In genomic region chr19:32202131-32203114, GRCm38 (mm10) we compare ENCODE assay signal across 11 mouse cellular contexts.
A peak's percentile ranks its signal among the peaks of the same experiment; 100 is the strongest.
DNase-seq lines count a peak whose midpoint lies in the region; ATAC-seq and TF ChIP-seq lines count a peak whose summit lies in the region.
"Had no signal": no experiment of that assay in that cellular context is flagged by ENCODE, and none has a peak within 500 bp of the region (broad histone marks: within the 10 kb centered on the region; RNA-seq: fewer than 3 reads in every experiment).

No protein-coding gene starts in this region.

- no peak overlapping the region for H3K4me2 ChIP-seq in liver, embryonic 15.5 days
- no peak overlapping the region for H3K4me2 ChIP-seq in stomach, embryonic 16.5 days (ENCODE audit: low read depth, low read length)
- H3K4me2 ChIP-seq in hindbrain, postnatal 0 days (ENCODE audit: low read depth, low read length) = no peak overlapping the region
- H3K4me2 ChIP-seq: hindbrain, embryonic 12.5 days had no signal

- H3K27me3 ChIP-seq in kidney, adult 2 months (replicated peaks; ENCODE audit: control insufficient read depth, insufficient read depth, low read length) = no peaks in the 10 kb centered on the region
- H3K27me3 ChIP-seq in liver, embryonic 15.5 days = no peaks in the 10 kb centered on the region
- H3K27me3 ChIP-seq in stomach, embryonic 16.5 days (ENCODE audit: control insufficient read depth, insufficient read depth, low read length) = no peaks in the 10 kb centered on the region
- H3K27me3 ChIP-seq in hindbrain, postnatal 0 days (ENCODE audit: insufficient read depth, low read length) = no peaks in the 10 kb centered on the region
- H3K27me3 ChIP-seq: hindbrain, embryonic 12.5 days had no signal

- no peak for TF ChIP-seq POLR2A in lung, adult 2 months (IDR thresholded peaks at IDR 0.05; ENCODE audit: borderline replicate concordance, extremely low read depth, low read depth, low read length)
- no peak for TF ChIP-seq POLR2A in kidney, adult 2 months (IDR thresholded peaks at IDR 0.05; ENCODE audit: low read depth, low read length)

- 57% methylated on average over 12 of the region's 12 CpGs for WGBS in lung, adult 2 months
- WGBS in kidney, adult 2 months = 36% methylated on average over 12 of the region's 12 CpGs
- 67% methylated on average over 12 of the region's 12 CpGs for WGBS in liver, embryonic 15.5 days (ENCODE audit: insufficient replicate concordance)
- 64% methylated on average over 12 of the region's 12 CpGs for WGBS in stomach, embryonic 16.5 days
- WGBS in hindbrain, postnatal 0 days = 85% methylated on average over 12 of the region's 12 CpGs

- H3K9me3 ChIP-seq in liver, embryonic 15.5 days (replicated peaks) = no peaks in the 10 kb centered on the region
- H3K9me3 ChIP-seq in stomach, embryonic 16.5 days (replicated peaks; ENCODE audit: control insufficient read depth, low read length) = no peaks in the 10 kb centered on the region
- no peaks in the 10 kb centered on the region for H3K9me3 ChIP-seq in hindbrain, postnatal 0 days (ENCODE audit: low read length)
- H3K9me3 ChIP-seq: forebrain, embryonic 10.5 days; hindbrain, embryonic 12.5 days had no signal

- peak; percentile 66 to 78 for DNase-seq in lung, adult 18-20 months
- DNase-seq in lung, adult 2 months = no peak
- DNase-seq in kidney, adult 2 months = peak; percentile 92
- DNase-seq in urinary bladder, adult 2 months (ENCODE audit: low spot score) = no peak
- DNase-seq in urinary bladder, postnatal 14 days (ENCODE audit: low spot score) = no peak
- no peak for DNase-seq in hindbrain, postnatal 0 days (ENCODE audit: low spot score)
- DNase-seq: embryo, embryonic 11 days had no signal

- peaks cover 18% of the 10 kb centered on the region for H3K4me1 ChIP-seq in lung, adult 2 months (ENCODE audit: control insufficient read depth, insufficient read depth, low read length)
- H3K4me1 ChIP-seq in kidney, adult 2 months (ENCODE audit: control insufficient read depth, insufficient read depth, low read length) = peaks cover 15% of the 10 kb centered on the region; the same call in 1 of the 2 replicates
- peaks cover 47% of the 10 kb centered on the region for H3K4me1 ChIP-seq in liver, embryonic 15.5 days (replicated peaks)
- H3K4me1 ChIP-seq in stomach, embryonic 16.5 days (ENCODE audit: control insufficient read depth, insufficient read depth, low read length) = peaks cover 9% of the 10 kb centered on the region; the same call in 1 of the 2 replicates
- no peaks in the 10 kb centered on the region for H3K4me1 ChIP-seq in hindbrain, postnatal 0 days (ENCODE audit: insufficient read depth, low read length)
- H3K4me1 ChIP-seq: forebrain, embryonic 10.5 days; hindbrain, embryonic 12.5 days had no signal

- no peak for TF ChIP-seq CTCF in lung, adult 2 months (IDR thresholded peaks at IDR 0.05; ENCODE audit: insufficient read depth, low read length)
- TF ChIP-seq CTCF in kidney, adult 2 months (conservative IDR thresholded peaks at IDR 0.05; ENCODE audit: insufficient read depth, insufficient read length, low read depth, low read length) = no peak; the same call in 1 of the 2 replicates
- TF ChIP-seq CTCF in hindbrain, postnatal 0 days (IDR thresholded peaks at IDR 0.05; ENCODE audit: low read depth) = no peak

- no peak overlapping the region for H3K9ac ChIP-seq in liver, embryonic 15.5 days
- H3K9ac ChIP-seq in stomach, embryonic 16.5 days (ENCODE audit: low read length) = no peak overlapping the region
- H3K9ac ChIP-seq in hindbrain, postnatal 0 days (replicated peaks; ENCODE audit: low read length) = no peak overlapping the region
- H3K9ac ChIP-seq: hindbrain, embryonic 12.5 days had no signal

- ATAC-seq in liver, embryonic 15.5 days (ENCODE audit: insufficient read depth) = peak; percentile 43; the same call in 1 of the 2 replicates
- ATAC-seq in stomach, embryonic 16.5 days (ENCODE audit: insufficient read depth, low FRiP score) = no peak
- no peak for ATAC-seq in hindbrain, postnatal 0 days

- peak overlapping the region; percentile 96 for H3K27ac ChIP-seq in kidney, adult 2 months (ENCODE audit: insufficient read depth, low read depth, low read length)
- H3K27ac ChIP-seq in liver, embryonic 15.5 days (replicated peaks) = peak overlapping the region; percentile 58
- H3K27ac ChIP-seq in stomach, embryonic 16.5 days (ENCODE audit: low read length) = peak overlapping the region; percentile 18; the same call in 1 of the 2 replicates
- no peak overlapping the region for H3K27ac ChIP-seq in hindbrain, postnatal 0 days
- H3K27ac ChIP-seq: forebrain, embryonic 10.5 days; hindbrain, embryonic 12.5 days had no signal

- no peaks in the 10 kb centered on the region for H3K36me3 ChIP-seq in kidney, adult 2 months (ENCODE audit: control insufficient read depth, insufficient read depth, low read length)
- peaks cover 19% of the 10 kb centered on the region for H3K36me3 ChIP-seq in liver, embryonic 15.5 days (replicated peaks)
- H3K36me3 ChIP-seq in stomach, embryonic 16.5 days (ENCODE audit: control insufficient read depth, insufficient read depth, low read length) = no peaks in the 10 kb centered on the region
- H3K36me3 ChIP-seq in hindbrain, postnatal 0 days (ENCODE audit: insufficient read depth, low read length) = no peaks in the 10 kb centered on the region
- H3K36me3 ChIP-seq: forebrain, embryonic 10.5 days; hindbrain, embryonic 12.5 days had no signal

- no peak overlapping the region for H3K4me3 ChIP-seq in lung, adult 2 months (replicated peaks; ENCODE audit: extremely low read depth, low read depth, low read length)
- H3K4me3 ChIP-seq in kidney, adult 2 months (ENCODE audit: insufficient read depth, low read depth, low read length) = no peak overlapping the region
- no peak overlapping the region for H3K4me3 ChIP-seq in liver, embryonic 15.5 days (replicated peaks)
- H3K4me3 ChIP-seq in stomach, embryonic 16.5 days (replicated peaks; ENCODE audit: low read length) = no peak overlapping the region
- H3K4me3 ChIP-seq in hindbrain, postnatal 0 days (ENCODE audit: low read length) = no peak overlapping the region
- H3K4me3 ChIP-seq: forebrain, embryonic 10.5 days; hindbrain, embryonic 12.5 days had no signal

Comparison
In these comparisons a context has a peak if more than half of its experiments do, and no peak if none do; other contexts are left out.
1. DNase-seq: peak in lung, adult 18-20 months (2 of 2) and kidney, adult 2 months (single experiment); none in lung, adult 2 months (single experiment), urinary bladder, adult 2 months (single experiment), urinary bladder, postnatal 14 days (single experiment) and hindbrain, postnatal 0 days (single experiment).